Mouse (Mus musculus) liver, embryonic 14.5 days (tissue): Measurements from ENCODE around the gene Hist1h4b.

Source experiments
- CTCF ChIP-seq: IDR thresholded peaks from 2 replicates; pipeline ENCODE4 v1.5.1; 2016; ENCODE audit warnings: antibody characterized with exemption, low read depth, control low read depth
- EP300 ChIP-seq: IDR thresholded peaks from 2 replicates; pipeline ENCODE4 v1.6.1; 2016; ENCODE audit warnings: antibody characterized with exemption, low read depth

- no peak for TF ChIP-seq CTCF
- TF ChIP-seq EP300 = no peak
Observed at GRCm38 (mm10) chr13:23737091-23737490, 19.7 kb upstream of the Hist1h4b start.
